In genomic region chr16:36941137-36941727, GRCm38 (mm10) we compare ENCODE assay signal across 9 mouse cellular contexts. TPM values are rescaled to one million over a fixed set of nuclear protein-coding genes. Genes with fewer than 3 reads are reported as not detected.
DNase-seq lines count a peak whose midpoint lies in the region; ATAC-seq and TF ChIP-seq lines count a peak whose summit lies in the region.
"Had no signal": no experiment of that assay in that cellular context is flagged by ENCODE, and none has a peak within 500 bp of the region (broad histone marks: within the 10 kb centered on the region; RNA-seq: fewer than 3 reads in every experiment).

No protein-coding gene starts in this region.

- no peak overlapping the region for H3K9ac ChIP-seq in heart, embryonic 11.5 days (ENCODE audit: low read depth, low read length)
- H3K9ac ChIP-seq: lung, embryonic 14.5 days had no signal

- H3K4me1 ChIP-seq in heart, embryonic 11.5 days (ENCODE audit: control insufficient read depth, insufficient read depth, low read length): no peaks in the 10 kb centered on the region

- H3K36me3 ChIP-seq in heart, embryonic 11.5 days (ENCODE audit: control insufficient read depth, insufficient read depth, low read length): no peaks in the 10 kb centered on the region

- H3K27ac ChIP-seq in heart, embryonic 11.5 days (ENCODE audit: low read depth, low read length): no peak overlapping the region
- H3K27ac ChIP-seq in layer of hippocampus, adult 2 months: no peak overlapping the region

- no peak for ATAC-seq in heart, embryonic 11.5 days (replicated peaks; ENCODE audit: insufficient number of reproducible peaks, low FRiP score, low TSS enrichment)

- DNase-seq in heart, adult 11 months: peak; percentile 95
- peak; percentile 73 to 74 for DNase-seq in spleen, postnatal 36 days (ENCODE audit: low spot score in 2 of 2)
- no peak for DNase-seq in spleen, adult 12 weeks (ENCODE audit: low spot score)
- peak; percentile 39 to 44 for DNase-seq in kidney, postnatal 36 days
- DNase-seq in c-Kit-positive CD71-positive TER-119-positive erythroid progenitor cells, embryonic 14.5 days (ENCODE audit: low spot score): no peak
- no peak for DNase-seq in gastrocnemius, postnatal 36 days
- DNase-seq in layer of hippocampus, adult 2 months (ENCODE audit: low spot score in 2 of 2): no peak
- DNase-seq: lung, embryonic 14.5 days had no signal

- no peaks in the 10 kb centered on the region for H3K27me3 ChIP-seq in heart, embryonic 11.5 days (ENCODE audit: control insufficient read depth, insufficient read depth, low read length)

- no peak overlapping the region for H3K4me3 ChIP-seq in heart, embryonic 11.5 days (ENCODE audit: low read depth, low read length)
- no peak overlapping the region for H3K4me3 ChIP-seq in layer of hippocampus, adult 2 months

- intact Hi-C loops in gastrocnemius, postnatal 36 days (cut with DNase I): no loop called here

- H3K4me2 ChIP-seq in heart, embryonic 11.5 days: no peak overlapping the region
- H3K4me2 ChIP-seq: lung, embryonic 14.5 days had no signal

- no peaks in the 10 kb centered on the region for H3K9me3 ChIP-seq in heart, embryonic 11.5 days (replicated peaks; ENCODE audit: control insufficient read depth, low read length)

- no peak for TF ChIP-seq CTCF in layer of hippocampus, adult 2 months (conservative IDR thresholded peaks at IDR 0.05)

- 65% methylated on average over 6 of the region's 6 CpGs for WGBS in heart, embryonic 11.5 days (ENCODE audit: insufficient replicate concordance)

RNA-seq across cellular contexts. Expression of gene Hcls1, which starts 6.4 kb away (rescaled TPM):
- 1.0 and 1.5 TPM in 2 replicates for polyA plus RNA-seq in heart, embryonic 11.5 days (2014; fragmentation: Nextera tagmentation; extraction: Ambion mirVana)
- 1 to 10 TPM; 2.9 to 3.2 TPM for total RNA-seq in gastrocnemius, postnatal 36 days (2021)
- total RNA-seq in layer of hippocampus, adult 2 months (2021): 1 to 10 TPM; 3.6 to 4.4 TPM

RNA-seq across cellular contexts. Expression of gene Fbxo40, which starts 49.0 kb away (rescaled TPM):
- polyA plus RNA-seq in heart, embryonic 11.5 days (2014; fragmentation: Nextera tagmentation; extraction: Ambion mirVana): 6.8 and 7.9 TPM in 2 replicates
- 100 to 1,000 TPM; 251 to 300 TPM for total RNA-seq in gastrocnemius, postnatal 36 days (2021)
- not detected for total RNA-seq in layer of hippocampus, adult 2 months (2021)
- polyA plus RNA-seq: lung, embryonic 14.5 days had no signal

Comparison
In these comparisons a context has a peak if more than half of its experiments do, and no peak if none do; other contexts are left out.
1. DNase-seq: peak in heart, adult 11 months (single experiment), spleen, postnatal 36 days (2 of 2) and kidney, postnatal 36 days (2 of 2); none in spleen, adult 12 weeks (single experiment), c-Kit-positive CD71-positive TER-119-positive erythroid progenitor cells, embryonic 14.5 days (single experiment), gastrocnemius, postnatal 36 days (0 of 2) and layer of hippocampus, adult 2 months (0 of 2).
2. RNA of gene Fbxo40, which starts 49.0 kb away (total RNA-seq): 251 to 300 TPM in gastrocnemius, postnatal 36 days; not detected in layer of hippocampus, adult 2 months; every median in the first group is over 100 times any median in the second.